Mouse (Mus musculus) layer of hippocampus, adult 2 months (tissue): ENCODE data around the gene Cdk17. TPM values are rescaled to one million over a fixed set of nuclear protein-coding genes. Genes with fewer than 3 reads are reported as not detected.
"Not testable (repeated sequence)": the region's sequence is repeated elsewhere in the genome, so short reads cannot be mapped to it uniquely, and the experiment has no call there.

Experiments
- DNase-seq, 2 experiments: peaks; one replicate each; pipeline ENCODE4 v3.0.0; 2022; ENCODE audit warnings: low spot score in 2 of 2
- H3K27ac ChIP-seq: fragments of 200-600 bp; 2 replicates; pipeline ENCODE4 v1.8.1; 2022
- H3K4me3 ChIP-seq: fragments of 200-600 bp; 2 replicates; pipeline ENCODE4 v1.8.1; 2022; ENCODE audit warnings: mild to moderate bottlenecking
- CTCF ChIP-seq: fragments of 200-600 bp; conservative IDR thresholded peaks from 2 replicates; pipeline ENCODE4 v1.8.1; 2022; ENCODE audit warnings: antibody characterized with exemption, mild to moderate bottlenecking, moderate library complexity
- total RNA-seq, 2 experiments: library from RNA; stranded (reverse); gene quantifications; 2 replicates each; pipeline ENCODE4 v1.2.3; 2021

Cdk17 gene
- total RNA-seq, 2 experiments from 2014 or later = 206 to 219 TPM

GRCm38 (mm10) chr10:93146601-93147000 is 14.1 kb upstream of the Cdk17 start:
- Histone ChIP-seq H3K4me3 (no peak overlapping the region), H3K27ac (no peak overlapping the region)
- no peak for TF ChIP-seq CTCF
- no peak for DNase-seq

- no peak for TF ChIP-seq CTCF
These were observed 13.0 kb upstream of the Cdk17 start for GRCm38 (mm10) chr10:93147691-93148090.

GRCm38 (mm10) chr10:93149597-93149996 is 11.1 kb upstream of the Cdk17 start:
- TF ChIP-seq CTCF = no peak
- Histone ChIP-seq H3K27ac (no peak overlapping the region), H3K4me3 (no peak overlapping the region)
- DNase-seq = no peak

More at GRCm38 (mm10) chr10:93147691-93148090, 13.0 kb upstream of the Cdk17 start:
- Histone ChIP-seq H3K4me3 (no peak overlapping the region), H3K27ac (no peak overlapping the region)
- no peak for DNase-seq

GRCm38 (mm10) chr10:93151775-93152174 is 8.9 kb upstream of the Cdk17 start:
- Histone ChIP-seq H3K27ac (no peak overlapping the region), H3K4me3 (no peak overlapping the region)
- DNase-seq = no peak
- TF ChIP-seq CTCF = no peak

GRCm38 (mm10) chr10:93152698-93153097 is 8.0 kb upstream of the Cdk17 start:
- no peak for TF ChIP-seq CTCF
- peak in 1 of 2 experiments; percentile 1 for DNase-seq
- Histone ChIP-seq H3K27ac (no peak overlapping the region), H3K4me3 (no peak overlapping the region)

GRCm38 (mm10) chr10:93153404-93153803 is 7.3 kb upstream of the Cdk17 start:
- not testable (repeated sequence) for H3K27ac ChIP-seq, DNase-seq, H3K4me3 ChIP-seq

GRCm38 (mm10) chr10:93159651-93160496 is 801 bp upstream of the Cdk17 start:
- no peak for TF ChIP-seq CTCF
- peak in 1 of 2 experiments; percentile 2 for DNase-seq
- no peak overlapping the region; the same call in 1 of the 2 replicates for H3K27ac ChIP-seq
- H3K4me3 ChIP-seq = peak overlapping the region; percentile 92

- Histone ChIP-seq H3K4me3 (peak overlapping the region; percentile 92), H3K27ac (peak overlapping the region; percentile 100)
- peak; percentile 95 for TF ChIP-seq CTCF
- DNase-seq = peak; percentile 80 to 91
These were observed 223 bp upstream of the Cdk17 start for GRCm38 (mm10) chr10:93160497-93160806.

GRCm38 (mm10) chr10:93161511-93162275 is 1.0 kb downstream of the Cdk17 start:
- peak in 1 of 2 experiments; percentile 50 for DNase-seq
- Histone ChIP-seq H3K4me3 (peak overlapping the region; percentile 92), H3K27ac (peak overlapping the region; percentile 100)
- TF ChIP-seq CTCF = no peak

GRCm38 (mm10) chr10:93162276-93162971 is 1.7 kb downstream of the Cdk17 start:
- DNase-seq = peak in 1 of 2 experiments; percentile 5
- peak overlapping the region; percentile 100 for H3K27ac ChIP-seq
- TF ChIP-seq CTCF = no peak
- H3K4me3 ChIP-seq = peak overlapping the region; percentile 92

- TF ChIP-seq CTCF = peak; percentile 42
- Histone ChIP-seq H3K27ac (peak overlapping the region; percentile 100; the same call in 1 of the 2 replicates), H3K4me3 (peak overlapping the region; percentile 92)
- no peak for DNase-seq
These were observed 2.4 kb downstream of the Cdk17 start for GRCm38 (mm10) chr10:93162972-93163660.
